Mouse (Mus musculus) adrenal gland, postnatal 36 days (tissue): Measurements from ENCODE around the gene Slc22a28. TPM values are rescaled to one million over a fixed set of nuclear protein-coding genes. Genes with fewer than 3 reads are reported as not detected.
"Not testable (repeated sequence)": the region's sequence is repeated elsewhere in the genome, so short reads cannot be mapped to it uniquely, and the experiment has no call there.

Experiments
- DNase-seq, 2 experiments: peaks; one replicate each; pipeline ENCODE4 v3.0.0; 2021; ENCODE audit warnings: mixed read lengths in 1 of 2
- long read RNA-seq, 2 experiments: library from polyadenylated mRNA; stranded (forward); transcript quantifications; one replicate each; pipeline ENCODE4 v2.0.0; 2021; ENCODE audit warnings: borderline sequencing depth in 2 of 2
- total RNA-seq, 2 experiments: library from RNA; stranded (reverse); gene quantifications; 2 replicates each; pipeline ENCODE4 v1.2.3; 2021

The Slc22a28 gene
- total RNA-seq = under 1 TPM in 1 of 2 experiments, not detected in 1; 0.17 TPM
- long read RNA-seq, experiment 1 = 0 reads
- long read RNA-seq, experiment 2, partial matches to known transcripts = 0 of 1 reads
- long read RNA-seq, experiment 2, other reads (novel, unspliced or antisense) = 1 of 1 reads

DNA sequence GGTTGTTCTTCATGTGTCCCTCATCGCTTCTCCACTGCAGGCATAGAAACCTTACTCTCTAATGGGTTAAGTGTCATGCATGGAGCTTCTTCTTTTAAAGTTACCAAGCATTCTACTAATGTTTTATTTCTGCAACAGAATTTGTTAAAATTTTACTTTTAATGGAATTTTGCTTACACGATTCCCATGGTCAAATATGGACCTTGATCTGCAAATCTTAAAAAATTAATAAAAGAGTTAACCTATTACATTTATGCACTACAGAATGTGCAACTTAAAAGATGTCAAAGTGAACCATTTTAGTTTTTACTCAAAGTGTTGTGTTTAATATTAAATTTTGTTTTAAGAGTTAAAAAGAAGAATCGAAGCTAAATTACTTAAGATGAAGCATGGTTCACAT is at the start of gene Slc22a28:
TSS of gene Slc22a28 (minus strand) at position 102 of the 400 bp plus-strand sequence.
- DNase-seq = not testable (repeated sequence)

GRCm38 (mm10) chr19:8148787-8149523 is 17.2 kb upstream of the Slc22a28 start:
- DNase-seq = no peak

DNA sequence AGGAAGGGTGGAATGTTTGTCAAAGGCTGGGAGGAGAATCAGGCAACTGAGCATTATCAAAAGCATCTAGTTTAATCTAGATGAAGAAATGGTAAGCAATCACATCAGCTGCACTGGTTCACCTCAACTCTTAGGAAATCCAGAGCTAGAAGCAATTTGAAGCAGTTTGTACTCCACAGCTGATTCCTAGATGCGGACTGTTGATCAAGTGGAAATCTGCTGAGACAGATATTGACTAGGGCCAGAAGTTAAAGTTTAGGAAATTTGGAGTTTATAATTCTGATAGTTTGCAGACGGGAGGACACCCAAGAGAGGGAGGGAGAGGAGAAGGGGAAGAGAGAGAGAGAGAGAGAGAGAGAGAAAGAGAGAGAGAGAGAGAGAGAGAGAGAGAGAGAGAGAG is 10.9 kb upstream of the Slc22a28 start:
- not testable (repeated sequence) for DNase-seq

DNA sequence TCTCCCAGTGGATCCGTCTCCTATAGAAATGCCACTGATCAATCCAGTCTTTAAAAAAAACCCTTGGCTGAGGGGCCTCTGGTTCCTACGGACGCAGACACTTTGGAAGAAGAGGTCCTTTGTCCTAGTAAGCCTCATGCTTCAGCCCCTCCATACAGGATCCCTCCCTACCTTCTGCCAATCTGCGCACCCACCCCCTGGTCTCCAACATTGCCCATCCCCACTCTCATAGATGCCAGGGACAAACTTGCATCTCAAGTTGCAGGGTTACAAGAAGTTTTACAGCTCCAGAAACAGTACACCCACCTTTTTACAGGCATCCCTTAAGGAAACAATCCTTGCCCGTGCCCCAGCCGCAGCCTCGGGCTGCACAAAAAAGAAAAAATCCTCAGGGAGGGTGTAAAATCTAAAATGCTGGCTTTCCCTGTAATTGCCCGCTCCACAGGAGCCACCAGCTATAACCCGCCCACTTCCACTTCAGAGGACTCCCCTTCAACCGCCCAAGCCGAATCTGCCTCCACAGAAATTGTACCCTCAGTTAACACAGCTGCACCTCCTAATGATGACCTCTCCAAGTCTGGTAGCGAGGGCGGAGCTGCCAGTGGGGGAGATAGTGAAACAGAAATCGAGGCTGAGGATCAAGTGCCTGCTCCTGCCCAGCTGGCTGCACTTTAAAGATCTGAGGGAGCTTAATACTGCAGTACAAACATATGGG is 2.5 kb upstream of the Slc22a28 start:
- not testable (repeated sequence) for DNase-seq

GRCm38 (mm10) chr19:8019904-8020349 is 111.9 kb downstream of the Slc22a28 start:
- no peak for DNase-seq

DNA sequence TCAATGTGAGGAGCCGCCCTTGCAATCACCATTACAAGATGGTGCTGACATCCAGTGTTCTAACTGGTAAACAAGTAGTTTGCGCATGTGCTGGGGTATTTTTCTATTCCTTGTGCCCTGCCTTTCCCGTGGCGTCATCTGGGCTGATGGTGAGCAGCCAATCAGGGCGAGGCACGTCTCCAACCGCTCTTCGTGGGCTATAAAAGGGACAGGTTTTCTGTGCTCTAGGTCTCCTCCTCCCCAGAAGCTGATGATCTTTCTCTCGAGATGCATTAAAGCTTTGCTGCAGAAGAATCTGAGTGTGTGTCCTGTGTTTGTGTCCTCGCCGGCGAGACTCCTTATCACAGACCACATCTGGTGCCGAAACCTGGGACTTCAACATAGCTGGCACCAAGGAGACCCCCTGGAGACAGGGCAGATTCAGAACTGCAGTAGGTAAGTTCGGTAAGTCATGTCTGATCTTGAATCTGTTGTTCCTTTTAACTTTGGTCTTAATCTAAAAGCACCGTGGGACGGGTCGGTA is 112.4 kb downstream of the Slc22a28 start:
- not testable (repeated sequence) for DNase-seq

DNA sequence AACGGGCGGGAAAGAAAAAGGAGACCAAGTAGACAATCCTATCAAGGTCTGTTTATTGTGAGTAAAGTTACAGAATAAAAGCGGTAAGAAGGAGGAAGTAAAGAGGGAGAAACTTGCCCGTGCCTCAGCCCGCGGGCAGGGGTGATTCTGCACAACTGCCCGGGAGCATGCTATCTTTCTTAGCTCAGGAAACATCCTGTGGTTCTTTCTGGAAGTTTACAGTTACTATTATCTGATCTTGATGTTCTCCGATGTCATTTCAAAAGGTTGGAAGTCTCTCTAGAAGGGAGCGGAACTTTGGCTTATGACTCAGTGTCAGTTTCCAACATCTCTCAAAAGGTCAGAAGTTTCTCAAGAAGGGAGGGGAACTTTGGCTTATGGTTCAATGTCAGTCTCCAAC is 113.2 kb downstream of the Slc22a28 start:
- DNase-seq = not testable (repeated sequence)

Other genes starting within 250 kb of the Slc22a28 start
- not detected for gene Slc22a27, start 166.0 kb downstream of the Slc22a28 start, total RNA-seq
- under 1 TPM in 1 of 2 experiments, not detected in 1; 0.13 TPM for gene Slc22a29, start 86.9 kb upstream of the Slc22a28 start, total RNA-seq